Mouse (Mus musculus) thymus, adult 2 months (tissue): ENCODE measurements around the gene Auts2. TPM values are rescaled to one million over a fixed set of nuclear protein-coding genes. Genes with fewer than 3 reads are reported as not detected.

Source experiments
- DNase-seq: peaks from one replicate; pipeline ENCODE4 v3.0.0; 2021
- H3K27ac ChIP-seq: fragments of 200-500 bp; 2 replicates; pipeline ENCODE4 v1.5.1; 2012; ENCODE audit warnings: low read length, control low read depth; ENCODE audit not compliant: control insufficient read depth, insufficient read depth
- H3K27me3 ChIP-seq: fragments of 200-500 bp; 2 replicates; pipeline ENCODE4 v1.6.1; 2012; ENCODE audit warnings: mild to moderate bottlenecking, low read length, moderate library complexity, mixed read lengths; ENCODE audit not compliant: control insufficient read depth, insufficient read depth
- H3K36me3 ChIP-seq: fragments of 200-500 bp; 2 replicates; pipeline ENCODE4 v1.6.1; 2012; ENCODE audit warnings: mild to moderate bottlenecking, low read length, moderate library complexity; ENCODE audit not compliant: control insufficient read depth, insufficient read depth
- H3K4me1 ChIP-seq: fragments of 200-500 bp; replicated peaks from 2 replicates; pipeline ENCODE4 v1.6.1; 2012; ENCODE audit warnings: low read length; ENCODE audit not compliant: control insufficient read depth, insufficient read depth
- H3K4me3 ChIP-seq: fragments of 200-500 bp; 2 replicates; pipeline ENCODE4 v1.5.1; 2012; ENCODE audit warnings: mild to moderate bottlenecking, low read length, control low read depth, moderate library complexity; ENCODE audit not compliant: control insufficient read depth, insufficient read depth
- CTCF ChIP-seq: fragments of 200-500 bp; IDR thresholded peaks from 2 replicates; pipeline ENCODE4 v1.5.1; 2012; ENCODE audit warnings: mild to moderate bottlenecking, control low read depth, low read length, moderate library complexity, borderline replicate concordance; ENCODE audit not compliant: control insufficient read depth, poor library complexity, insufficient read depth; ENCODE audit errors: extremely low read depth
- POLR2A ChIP-seq: fragments of 200-500 bp; IDR thresholded peaks from 2 replicates; pipeline ENCODE4 v1.6.1; 2012; ENCODE audit warnings: mild to moderate bottlenecking, low read length, control low read depth, moderate library complexity; ENCODE audit not compliant: control insufficient read depth, poor library complexity, insufficient read depth; ENCODE audit errors: extremely low read depth
- WGBS: fragments of 180-500 bp; shearing (Covaris S2); methylation state at CpG from one replicate; pipeline ENCODE4 v1.1.7; 2018; 5-methylcytosine and 5-hydroxymethylcytosine counted together
- polyA plus RNA-seq: library from polyadenylated mRNA; depleted of rRNA; stranded (reverse); fragments of >200 nt; gene quantifications from 2 replicates; pipeline ENCODE4 v1.2.3, GENCODE M21; 2012

Auts2 gene
- polyA plus RNA-seq, 1 experiment = 4.9 TPM

- 96% methylated on average over 10 of the region's 10 CpGs for WGBS
- TF ChIP-seq POLR2A = no peak
- no peak overlapping the region for H3K4me3 ChIP-seq
- H3K27ac ChIP-seq = no peak overlapping the region
- no peaks in the 10 kb centered on the region for H3K27me3 ChIP-seq
- no peaks in the 10 kb centered on the region for H3K36me3 ChIP-seq
- no peaks in the 10 kb centered on the region for H3K4me1 ChIP-seq
- no peak for DNase-seq
These were observed 949.9 kb downstream of the Auts2 start for GRCm38 (mm10) chr5:131593261-131593660.

- DNase-seq = no peak
- H3K27ac ChIP-seq = no peak overlapping the region
- H3K36me3 ChIP-seq = no peaks in the 10 kb centered on the region
- no peaks in the 10 kb centered on the region for H3K27me3 ChIP-seq
- no peak overlapping the region for H3K4me3 ChIP-seq
- TF ChIP-seq POLR2A = no peak
- TF ChIP-seq CTCF = no peak
- no peaks in the 10 kb centered on the region for H3K4me1 ChIP-seq
- WGBS = 91% methylated on average over 6 of the region's 6 CpGs
These were observed 953.1 kb downstream of the Auts2 start for GRCm38 (mm10) chr5:131589948-131590467.

GRCm38 (mm10) chr5:131586332-131586700 is 956.8 kb downstream of the Auts2 start:
- Histone ChIP-seq H3K4me1 (no peaks in the 10 kb centered on the region), H3K36me3 (no peaks in the 10 kb centered on the region), H3K27me3 (no peaks in the 10 kb centered on the region), H3K4me3 (no peak overlapping the region), H3K27ac (no peak overlapping the region)
- TF ChIP-seq CTCF (no peak), POLR2A (no peak)
- WGBS = 94% methylated on average over 5 of the region's 5 CpGs
- no peak for DNase-seq

- Histone ChIP-seq H3K4me1 (no peaks in the 10 kb centered on the region), H3K4me3 (no peak overlapping the region), H3K36me3 (no peaks in the 10 kb centered on the region), H3K27me3 (no peaks in the 10 kb centered on the region), H3K27ac (no peak overlapping the region)
- DNase-seq = no peak
- no peak for TF ChIP-seq CTCF
- no peak for TF ChIP-seq POLR2A
- WGBS = 78% methylated on average over 26 of the region's 26 CpGs
These were observed 957.3 kb downstream of the Auts2 start for GRCm38 (mm10) chr5:131585684-131586331.

GRCm38 (mm10) chr5:131584260-131585135 is 958.6 kb downstream of the Auts2 start:
- TF ChIP-seq CTCF = no peak
- TF ChIP-seq POLR2A = no peak
- no peak overlapping the region for H3K27ac ChIP-seq
- no peak for DNase-seq
- no peak overlapping the region for H3K4me3 ChIP-seq
- no peaks in the 10 kb centered on the region for H3K27me3 ChIP-seq
- no peaks in the 10 kb centered on the region for H3K36me3 ChIP-seq
- 61% methylated on average over 12 of the region's 12 CpGs for WGBS
- H3K4me1 ChIP-seq = no peaks in the 10 kb centered on the region

GRCm38 (mm10) chr5:131581110-131582050 is 961.8 kb downstream of the Auts2 start:
- H3K4me1 ChIP-seq = no peaks in the 10 kb centered on the region
- H3K27me3 ChIP-seq = no peaks in the 10 kb centered on the region
- H3K36me3 ChIP-seq = no peaks in the 10 kb centered on the region
- no peak for DNase-seq
- H3K4me3 ChIP-seq = no peak overlapping the region
- TF ChIP-seq CTCF = no peak
- no peak for TF ChIP-seq POLR2A
- no peak overlapping the region for H3K27ac ChIP-seq
- WGBS = 89% methylated on average over 23 of the region's 23 CpGs
